Mouse (Mus musculus): ENCODE results near the gene Arhgap9.
A peak's percentile ranks its signal among the peaks of the same experiment; 100 is the strongest.

The Arhgap9 gene

GRCm38 (mm10) chr10:127324495-127324894 is 2.7 kb downstream of the Arhgap9 start:
- DNase-seq = peak; percentile 32 to 58

- DNase-seq = no peak
Observed at GRCm38 (mm10) chr10:127325454-127326016, 3.8 kb downstream of the Arhgap9 start.

- peak in 1 of 2 experiments; percentile 44 for DNase-seq
Observed at GRCm38 (mm10) chr10:127326017-127326801, 4.4 kb downstream of the Arhgap9 start.

- peak in 1 of 2 experiments; percentile 45 for DNase-seq
Observed at GRCm38 (mm10) chr10:127326828-127327227, 5.1 kb downstream of the Arhgap9 start.

- peak in 1 of 2 experiments; percentile 57 for DNase-seq
Observed at GRCm38 (mm10) chr10:127327461-127328145, 5.8 kb downstream of the Arhgap9 start.

- no peak for DNase-seq
Observed at GRCm38 (mm10) chr10:127330212-127330611, 8.4 kb downstream of the Arhgap9 start.

- DNase-seq = no peak
Observed at GRCm38 (mm10) chr10:127332211-127332874, 10.6 kb downstream of the Arhgap9 start.

GRCm38 (mm10) chr10:127333152-127333551 is 11.4 kb downstream of the Arhgap9 start:
- DNase-seq = no peak

GRCm38 (mm10) chr10:127335271-127335670 is 13.5 kb downstream of the Arhgap9 start:
- no peak for DNase-seq

GRCm38 (mm10) chr10:127336952-127337351 is 15.2 kb downstream of the Arhgap9 start:
- DNase-seq = no peak

- DNase-seq = no peak
Observed at GRCm38 (mm10) chr10:127337536-127338099, 15.9 kb downstream of the Arhgap9 start.

- DNase-seq = peak; percentile 88 to 93
Observed at GRCm38 (mm10) chr10:127338930-127339682, 17.3 kb downstream of the Arhgap9 start.

GRCm38 (mm10) chr10:127339683-127340576 is 18.2 kb downstream of the Arhgap9 start:
- DNase-seq = peak in 1 of 2 experiments; percentile 50

GRCm38 (mm10) chr10:127340577-127341359 is 19.0 kb downstream of the Arhgap9 start:
- peak in 1 of 2 experiments; percentile 50 for DNase-seq

GRCm38 (mm10) chr10:127341360-127341690 is 19.6 kb downstream of the Arhgap9 start:
- no peak for DNase-seq

GRCm38 (mm10) chr10:127341891-127342639 is 20.3 kb downstream of the Arhgap9 start, which contains the start of gene Gli1:
Gene Gli1 (minus strand): TSS chr10:127341974.
- DNase-seq = peak; percentile 85 to 91

- no peak for DNase-seq
Observed at GRCm38 (mm10) chr10:127343029-127343428, 21.3 kb downstream of the Arhgap9 start.

- no peak for DNase-seq
Observed at GRCm38 (mm10) chr10:127346173-127346572, 24.4 kb downstream of the Arhgap9 start.

GRCm38 (mm10) chr10:127348957-127349356 is 27.2 kb downstream of the Arhgap9 start:
- DNase-seq = no peak
